Mouse (Mus musculus): ENCODE results near the gene Gse1.

GRCm38 (mm10) chr8:120377803-120378189 is 149.5 kb downstream of the Gse1 start:
- no peak for TF ChIP-seq POLR2A (IDR thresholded peaks at IDR 0.05; ENCODE audit: borderline replicate concordance, insufficient read depth, low read length)
- TF ChIP-seq CTCF (IDR thresholded peaks at IDR 0.05; ENCODE audit: borderline replicate concordance, insufficient read depth, low read depth, low read length) = no peak

Data from cerebellum, adult 2 months (tissue).